Mouse (Mus musculus): ENCODE results near the gene Emc8. TPM values are rescaled to one million over a fixed set of nuclear protein-coding genes. Genes with fewer than 3 reads are reported as not detected.

The Emc8 gene
- total RNA-seq, 2 experiments from 2014 or later: 19.6 to 21.0 TPM

Other genes with a start within 250 kb of the Emc8 start
- gene Gins2, start 79.3 kb downstream of the Emc8 start, total RNA-seq (2021): under 1 TPM in 1 of 2 experiments, not detected in 1; 0.80 TPM
- gene 1190005I06Rik, start 20.9 kb downstream of the Emc8 start, total RNA-seq (2021): 1 to 10 TPM in 1 of 2 experiments, under 1 TPM in 1; 0.37 to 1.0 TPM
- not detected for gene Gm27021, start 494 bp downstream of the Emc8 start, total RNA-seq (2021)
- gene Cox4i1, start 351 bp downstream of the Emc8 start, total RNA-seq (2021): 1,000 to 10,000 TPM; 1,486 to 1,625 TPM
- 1 to 10 TPM; 7.6 to 9.0 TPM for gene Irf8, start 67.8 kb upstream of the Emc8 start, total RNA-seq (2021)